In genomic region chr1:157416628-157417027, GRCm38 (mm10) we compare ENCODE assay signal across 18 mouse cellular contexts. TPM values are rescaled to one million over a fixed set of nuclear protein-coding genes. Genes with fewer than 3 reads are reported as not detected.
DNase-seq lines count a peak whose midpoint lies in the region; ATAC-seq and TF ChIP-seq lines count a peak whose summit lies in the region.
"Had no signal": no experiment of that assay in that cellular context is flagged by ENCODE, and none has a peak within 500 bp of the region (broad histone marks: within the 10 kb centered on the region; RNA-seq: fewer than 3 reads in every experiment).

No protein-coding gene starts in this region.

- no peak overlapping the region for H3K9ac ChIP-seq in heart, embryonic 12.5 days
- H3K9ac ChIP-seq in kidney, embryonic 16.5 days (replicated peaks; ENCODE audit: low read length), result no peak overlapping the region
- H3K9ac ChIP-seq in kidney, embryonic 15.5 days, result no peak overlapping the region
- no peak overlapping the region for H3K9ac ChIP-seq in lung, postnatal 0 days (replicated peaks; ENCODE audit: low read depth)
- H3K9ac ChIP-seq in hindbrain, postnatal 0 days (replicated peaks; ENCODE audit: low read length), result no peak overlapping the region
- H3K9ac ChIP-seq: forebrain, embryonic 13.5 days; limb, embryonic 13.5 days; liver, embryonic 13.5 days; midbrain, embryonic 15.5 days; neural tube, embryonic 13.5 days had no signal

- peak; percentile 64 for TF ChIP-seq EP300 in lung, postnatal 0 days (IDR thresholded peaks at IDR 0.05)

- no peak for ATAC-seq in heart, embryonic 12.5 days (ENCODE audit: insufficient number of reproducible peaks, low FRiP score)
- no peak for ATAC-seq in kidney, embryonic 16.5 days (ENCODE audit: low FRiP score, low TSS enrichment)
- ATAC-seq in kidney, embryonic 15.5 days (replicated peaks; ENCODE audit: low FRiP score), result no peak
- ATAC-seq in lung, postnatal 0 days, result no peak
- ATAC-seq in hindbrain, postnatal 0 days, result no peak
- ATAC-seq: forebrain, embryonic 13.5 days; hindbrain, embryonic 16.5 days; intestine, embryonic 16.5 days; midbrain, embryonic 15.5 days had no signal

- WGBS in heart, embryonic 10.5 days, result 83% methylated on average over 2 of the region's 2 CpGs
- 69% methylated on average over 2 of the region's 2 CpGs for WGBS in heart, embryonic 12.5 days
- 85% methylated on average over 2 of the region's 2 CpGs for WGBS in kidney, embryonic 16.5 days
- WGBS in kidney, embryonic 15.5 days, result 81% methylated on average over 2 of the region's 2 CpGs
- 72% methylated on average over 2 of the region's 2 CpGs for WGBS in lung, postnatal 0 days
- WGBS in hindbrain, postnatal 0 days, result 82% methylated on average over 2 of the region's 2 CpGs

- peaks cover 18% of the 10 kb centered on the region for H3K36me3 ChIP-seq in heart, embryonic 10.5 days
- peaks cover 12% of the 10 kb centered on the region for H3K36me3 ChIP-seq in heart, embryonic 12.5 days
- peaks cover 5% of the 10 kb centered on the region; the same call in 1 of the 2 replicates for H3K36me3 ChIP-seq in kidney, embryonic 16.5 days (ENCODE audit: insufficient read depth, low read length)
- 0 out of 2 replicates have a peak, but pooled peaks cover 3% of the 10 kb centered on the region for H3K36me3 ChIP-seq in kidney, embryonic 15.5 days
- H3K36me3 ChIP-seq in lung, postnatal 0 days (ENCODE audit: insufficient read depth, low read length), result no peaks in the 10 kb centered on the region
- H3K36me3 ChIP-seq in hindbrain, postnatal 0 days (ENCODE audit: insufficient read depth, low read length), result no peaks in the 10 kb centered on the region
- H3K36me3 ChIP-seq: liver, embryonic 13.5 days; midbrain, embryonic 15.5 days had no signal

- no peak overlapping the region for H3K4me3 ChIP-seq in heart, embryonic 10.5 days
- H3K4me3 ChIP-seq in heart, embryonic 12.5 days, result no peak overlapping the region
- no peak overlapping the region for H3K4me3 ChIP-seq in kidney, embryonic 16.5 days (ENCODE audit: low read length)
- no peak overlapping the region for H3K4me3 ChIP-seq in kidney, embryonic 15.5 days (replicated peaks)
- no peak overlapping the region for H3K4me3 ChIP-seq in lung, postnatal 0 days (ENCODE audit: low read depth, low read length)
- no peak overlapping the region for H3K4me3 ChIP-seq in hindbrain, postnatal 0 days (ENCODE audit: low read length)
- H3K4me3 ChIP-seq: forebrain, embryonic 13.5 days; limb, embryonic 13.5 days; liver, embryonic 13.5 days; midbrain, embryonic 15.5 days; neural tube, embryonic 13.5 days had no signal

- TF ChIP-seq CTCF in lung, postnatal 0 days (IDR thresholded peaks at IDR 0.05), result no peak
- TF ChIP-seq CTCF in hindbrain, postnatal 0 days (IDR thresholded peaks at IDR 0.05; ENCODE audit: low read depth), result no peak

- no peak for DNase-seq in heart, embryonic 10.5 days (ENCODE audit: low spot score)
- peak; percentile 37 for DNase-seq in lung, postnatal 0 days (ENCODE audit: low spot score)
- DNase-seq in lung, adult 18-20 months, result no peak
- no peak for DNase-seq in hindbrain, postnatal 0 days (ENCODE audit: low spot score)
- DNase-seq: adrenal gland, postnatal 25 days; cerebellum, adult 9-10 months; kidney, postnatal 14 days; liver, embryonic 13.5 days had no signal

- peak overlapping the region; percentile 52; the same call in 1 of the 2 replicates for H3K27ac ChIP-seq in heart, embryonic 10.5 days
- H3K27ac ChIP-seq in heart, embryonic 12.5 days (ENCODE audit: poor library complexity, severe bottlenecking), result no peak overlapping the region
- H3K27ac ChIP-seq in kidney, embryonic 16.5 days (ENCODE audit: low read length), result peak overlapping the region; percentile 41; the same call in 1 of the 2 replicates
- H3K27ac ChIP-seq in kidney, embryonic 15.5 days, result no peak overlapping the region
- H3K27ac ChIP-seq in lung, postnatal 0 days (ENCODE audit: low read length), result 0 out of 2 replicates have a peak overlapping the region, but pooled peaks have one; percentile 16
- H3K27ac ChIP-seq in hindbrain, postnatal 0 days, result no peak overlapping the region
- H3K27ac ChIP-seq: forebrain, embryonic 13.5 days; limb, embryonic 13.5 days; liver, embryonic 13.5 days; macrophage; midbrain, embryonic 15.5 days; neural tube, embryonic 13.5 days had no signal

- H3K4me2 ChIP-seq in heart, embryonic 12.5 days, result no peak overlapping the region
- no peak overlapping the region for H3K4me2 ChIP-seq in kidney, embryonic 16.5 days (replicated peaks; ENCODE audit: low read depth, low read length)
- no peak overlapping the region for H3K4me2 ChIP-seq in kidney, embryonic 15.5 days
- no peak overlapping the region for H3K4me2 ChIP-seq in lung, postnatal 0 days (replicated peaks; ENCODE audit: low read depth, low read length)
- H3K4me2 ChIP-seq in hindbrain, postnatal 0 days (ENCODE audit: low read depth, low read length), result no peak overlapping the region
- H3K4me2 ChIP-seq: forebrain, embryonic 13.5 days; limb, embryonic 13.5 days; liver, embryonic 13.5 days; midbrain, embryonic 15.5 days; neural tube, embryonic 13.5 days had no signal

- peaks cover 26% of the 10 kb centered on the region for H3K4me1 ChIP-seq in heart, embryonic 10.5 days
- H3K4me1 ChIP-seq in heart, embryonic 12.5 days (replicated peaks), result peaks cover 25% of the 10 kb centered on the region
- no peaks in the 10 kb centered on the region for H3K4me1 ChIP-seq in kidney, embryonic 16.5 days (ENCODE audit: insufficient read depth, low read length)
- H3K4me1 ChIP-seq in kidney, embryonic 15.5 days, result no peaks in the 10 kb centered on the region
- H3K4me1 ChIP-seq in lung, postnatal 0 days (ENCODE audit: insufficient read depth, low read depth, low read length), result no peaks in the 10 kb centered on the region
- H3K4me1 ChIP-seq in hindbrain, postnatal 0 days (ENCODE audit: insufficient read depth, low read length), result no peaks in the 10 kb centered on the region
- H3K4me1 ChIP-seq: limb, embryonic 13.5 days had no signal

- no peaks in the 10 kb centered on the region for H3K27me3 ChIP-seq in heart, embryonic 10.5 days (ENCODE audit: insufficient read depth, poor library complexity, severe bottlenecking)
- no peaks in the 10 kb centered on the region for H3K27me3 ChIP-seq in heart, embryonic 12.5 days (replicated peaks)
- no peaks in the 10 kb centered on the region for H3K27me3 ChIP-seq in kidney, embryonic 16.5 days (ENCODE audit: insufficient read depth, low read length)
- H3K27me3 ChIP-seq in kidney, embryonic 15.5 days, result no peaks in the 10 kb centered on the region
- H3K27me3 ChIP-seq in lung, postnatal 0 days (replicated peaks; ENCODE audit: insufficient read depth, low read length), result no peaks in the 10 kb centered on the region
- H3K27me3 ChIP-seq in hindbrain, postnatal 0 days (ENCODE audit: insufficient read depth, low read length), result no peaks in the 10 kb centered on the region
- H3K27me3 ChIP-seq: forebrain, embryonic 13.5 days; limb, embryonic 13.5 days; midbrain, embryonic 15.5 days; neural tube, embryonic 13.5 days had no signal

- no peaks in the 10 kb centered on the region for H3K9me3 ChIP-seq in heart, embryonic 10.5 days
- H3K9me3 ChIP-seq in heart, embryonic 12.5 days (replicated peaks), result no peaks in the 10 kb centered on the region
- H3K9me3 ChIP-seq in kidney, embryonic 16.5 days (ENCODE audit: low read length), result no peaks in the 10 kb centered on the region
- no peaks in the 10 kb centered on the region for H3K9me3 ChIP-seq in kidney, embryonic 15.5 days (replicated peaks)
- no peaks in the 10 kb centered on the region for H3K9me3 ChIP-seq in lung, postnatal 0 days (ENCODE audit: low read length)
- H3K9me3 ChIP-seq in hindbrain, postnatal 0 days (ENCODE audit: low read length), result no peaks in the 10 kb centered on the region
- H3K9me3 ChIP-seq: forebrain, embryonic 13.5 days; limb, embryonic 13.5 days; liver, embryonic 13.5 days; midbrain, embryonic 15.5 days; neural tube, embryonic 13.5 days had no signal

RNA-seq across cellular contexts. Expression of gene Rasal2, which starts 4.2 kb away (rescaled TPM):
- 13.2 and 17.3 TPM in 2 replicates for polyA plus RNA-seq in heart, embryonic 10.5 days (2016; fragmentation: Nextera tagmentation; extraction: Ambion mirVana)
- polyA plus RNA-seq in heart, embryonic 12.5 days (2016; fragmentation: Nextera tagmentation; extraction: Ambion mirVana), result 20.4 and 21.9 TPM in 2 replicates
- 6.9 and 8.0 TPM in 2 replicates for polyA plus RNA-seq in kidney, embryonic 16.5 days (2015; fragmentation: Nextera tagmentation; extraction: Ambion mirVana)
- polyA plus RNA-seq in kidney, embryonic 15.5 days (2015; fragmentation: Nextera tagmentation; extraction: Ambion mirVana), result 8.0 and 8.1 TPM in 2 replicates
- polyA plus RNA-seq in lung, postnatal 0 days (2015; fragmentation: Nextera tagmentation; extraction: Ambion mirVana), result 15.3 and 19.8 TPM in 2 replicates
- 37.0 TPM in 2 replicates for total RNA-seq in hindbrain, postnatal 0 days (2014; rRNA removed)
- 31.3 and 33.7 TPM in 2 replicates for polyA plus RNA-seq in hindbrain, postnatal 0 days (2015; fragmentation: Nextera tagmentation; extraction: Ambion mirVana)

RNA-seq across cellular contexts. Expression of gene Cryzl2, which starts 41.7 kb away (rescaled TPM):
- polyA plus RNA-seq in heart, embryonic 10.5 days (2016; fragmentation: Nextera tagmentation; extraction: Ambion mirVana), result 15.1 and 31.1 TPM in 2 replicates
- polyA plus RNA-seq in heart, embryonic 12.5 days (2016; fragmentation: Nextera tagmentation; extraction: Ambion mirVana), result 28.4 and 29.7 TPM in 2 replicates
- polyA plus RNA-seq in kidney, embryonic 16.5 days (2015; fragmentation: Nextera tagmentation; extraction: Ambion mirVana), result 28.7 TPM in 2 replicates
- polyA plus RNA-seq in kidney, embryonic 15.5 days (2015; fragmentation: Nextera tagmentation; extraction: Ambion mirVana), result 17.4 and 19.8 TPM in 2 replicates
- 9.4 and 9.8 TPM in 2 replicates for polyA plus RNA-seq in lung, postnatal 0 days (2015; fragmentation: Nextera tagmentation; extraction: Ambion mirVana)
- 11.4 and 12.9 TPM in 2 replicates for total RNA-seq in hindbrain, postnatal 0 days (2014; rRNA removed)
- polyA plus RNA-seq in hindbrain, postnatal 0 days (2015; fragmentation: Nextera tagmentation; extraction: Ambion mirVana), result 10.6 and 11.6 TPM in 2 replicates

Comparison
In these comparisons a context has a peak if more than half of its experiments do, and no peak if none do; other contexts are left out.
1. H3K27ac ChIP-seq: peak in heart, embryonic 10.5 days (single experiment), kidney, embryonic 16.5 days (single experiment) and lung, postnatal 0 days (single experiment); none in heart, embryonic 12.5 days (single experiment), kidney, embryonic 15.5 days (single experiment) and hindbrain, postnatal 0 days (single experiment).